In the genomic region with DNA sequence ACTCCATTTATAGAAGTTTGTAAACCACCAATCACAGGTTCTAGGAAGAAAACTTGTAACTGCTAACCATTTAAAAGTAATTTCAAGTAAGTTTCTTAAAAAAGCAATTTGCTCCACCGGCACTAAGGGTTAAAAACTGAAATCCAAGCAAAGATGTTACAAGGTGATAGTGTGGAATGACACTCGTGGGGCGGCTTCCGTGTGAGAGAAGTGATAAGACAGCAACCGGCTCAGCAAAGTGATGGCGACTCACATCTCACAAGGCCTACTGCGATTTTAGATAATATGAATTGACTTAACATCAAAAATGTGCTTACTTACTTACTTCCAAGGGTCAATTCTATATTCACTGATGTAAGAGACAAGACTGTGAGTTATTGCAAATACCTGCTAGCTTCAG, we compare ENCODE assay signal across 13 mouse cellular contexts.
"Had no signal": no experiment of that assay in that cellular context is flagged by ENCODE, and none has a peak within 500 bp of the region (broad histone marks: within the 10 kb centered on the region; RNA-seq: fewer than 3 reads in every experiment).

No protein-coding gene starts in this region.

- ATAC-seq: midbrain, embryonic 16.5 days had no signal

- DNase-seq: lung, adult 18-20 months; lung, embryonic 14.5 days; lung, postnatal 10 days; lung, postnatal 4 days; midbrain, embryonic 14.5 days; retina, postnatal 1 day; right cerebral cortex, adult 18-20 months; right cerebral cortex, postnatal 25 days; right cerebral cortex, postnatal 4 days; spleen, adult 18-20 months; thymus, adult 2 months; thymus, postnatal 36 days had no signal
